Mouse (Mus musculus) limb, embryonic 11.5 days (tissue): ENCODE data around the gene Neu1. TPM values are rescaled to one million over a fixed set of nuclear protein-coding genes. Genes with fewer than 3 reads are reported as not detected.

Experiments used
- ATAC-seq: fragments of 200-750 bp; cut with Nextera tagmentation; 2 replicates; pipeline ENCODE4 v1.8.0; 2017; ENCODE audit warnings: low read depth; ENCODE audit not compliant: insufficient number of reproducible peaks, low FRiP score, low TSS enrichment
- DNase-seq: peaks from one replicate; pipeline ENCODE4 v3.0.0-alpha.2; 2015; ENCODE audit warnings: low spot score
- H3K27ac ChIP-seq: fragments of 300-500 bp; sonication (generic); replicated peaks from 2 replicates; pipeline ENCODE4 v1.5.1; 2014; ENCODE audit warnings: low read depth, mild to moderate bottlenecking, low read length
- H3K27me3 ChIP-seq: fragments of 300-500 bp; sonication (generic); 2 replicates; pipeline ENCODE4 v1.6.1; 2014; ENCODE audit warnings: mild to moderate bottlenecking, low read length, mixed read lengths; ENCODE audit not compliant: control insufficient read depth, insufficient read depth
- H3K36me3 ChIP-seq: fragments of 300-500 bp; sonication (generic); 2 replicates; pipeline ENCODE4 v1.6.1; 2014; ENCODE audit warnings: mild to moderate bottlenecking, low read length, moderate library complexity, mixed read lengths; ENCODE audit not compliant: control insufficient read depth, insufficient read depth
- H3K4me1 ChIP-seq: fragments of 300-500 bp; sonication (generic); 2 replicates; pipeline ENCODE4 v1.6.1; 2014; ENCODE audit warnings: low read length, mixed read lengths; ENCODE audit not compliant: control insufficient read depth, insufficient read depth
- H3K4me2 ChIP-seq: fragments of 300-500 bp; sonication (generic); 2 replicates; pipeline ENCODE4 v1.6.1; 2014; ENCODE audit warnings: low read depth, mild to moderate bottlenecking, moderate library complexity; ENCODE audit not compliant: severe bottlenecking
- H3K4me3 ChIP-seq: fragments of 300-500 bp; sonication (generic); 2 replicates; pipeline ENCODE4 v1.5.1; 2014; ENCODE audit warnings: low read depth, low read length
- H3K9ac ChIP-seq: fragments of 300-500 bp; sonication (generic); 2 replicates; pipeline ENCODE4 v1.6.1; 2014; ENCODE audit warnings: mild to moderate bottlenecking, low read length
- H3K9me3 ChIP-seq: fragments of 300-500 bp; sonication (generic); 2 replicates; pipeline ENCODE4 v1.6.1; 2016; ENCODE audit warnings: low read length; ENCODE audit not compliant: control insufficient read depth
- WGBS: fragments of 180-500 bp; shearing (Covaris S2); extraction: QIAGEN DNeasy Blood & Tissue Kit; methylation state at CpG from one replicate; pipeline ENCODE4 v1.1.7; 2014; 5-methylcytosine and 5-hydroxymethylcytosine counted together
- polyA plus RNA-seq: library from polyadenylated mRNA; unstranded; fragments of >200 nt; fragmentation: Nextera tagmentation; extraction: Ambion mirVana; gene quantifications from 2 replicates; pipeline ENCODE4 v1.2.1, GENCODE M21; 2014

The Neu1 gene
- polyA plus RNA-seq, 1 experiment from 2014 or later = 10.3 TPM

DNA sequence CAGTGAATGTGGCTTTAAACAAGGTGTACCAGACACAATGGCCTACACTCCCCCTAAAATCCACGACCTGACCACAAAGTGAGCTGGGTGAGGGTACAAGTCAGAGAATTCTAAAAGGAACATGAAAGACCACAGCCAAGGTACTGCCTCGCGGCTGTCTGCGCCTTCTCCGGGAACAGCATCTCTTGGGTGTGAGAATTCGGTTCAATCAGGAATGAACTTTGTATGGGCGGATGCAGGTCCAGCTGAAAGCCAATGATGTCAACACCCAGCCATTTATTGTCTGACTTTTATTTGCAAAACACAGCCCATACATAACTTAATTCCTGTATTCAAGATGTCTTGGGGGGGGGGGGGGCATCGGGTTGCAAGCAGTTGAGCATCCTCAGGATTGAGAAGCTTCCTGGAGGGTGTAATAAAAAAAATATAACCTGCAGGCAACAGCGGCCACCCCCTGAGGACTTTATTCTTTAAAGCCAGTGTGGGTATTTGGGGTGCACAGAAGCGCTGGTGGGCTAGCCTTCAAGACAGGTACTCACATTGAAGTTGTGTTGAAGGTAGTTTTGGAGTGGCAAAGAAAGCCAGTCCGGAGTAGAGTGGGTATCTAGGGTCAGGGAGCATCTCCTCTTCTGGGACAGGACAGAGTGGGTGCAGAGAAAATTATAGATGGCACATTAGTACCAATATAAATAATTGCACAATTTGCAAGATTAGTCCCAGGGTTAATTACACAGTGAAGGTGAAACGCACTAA lies 37.8 kb upstream of the Neu1 start:
- H3K9me3 ChIP-seq = no peaks in the 10 kb centered on the region

GRCm38 (mm10) chr17:34894074-34894597 lies 36.9 kb upstream of the Neu1 start:
- Histone ChIP-seq H3K27me3 (no peaks in the 10 kb centered on the region), H3K9ac (peak overlapping the region; percentile 93), H3K4me1 (peaks cover 15% of the 10 kb centered on the region; the same call in 1 of the 2 replicates), H3K4me3 (peak overlapping the region; percentile 83), H3K4me2 (peak overlapping the region; percentile 89), H3K9me3 (no peaks in the 10 kb centered on the region), H3K27ac (peak overlapping the region; percentile 90), H3K36me3 (peaks cover 8% of the 10 kb centered on the region)
- WGBS = 0% methylated on average over 33 of the region's 51 CpGs
- DNase-seq = peak; percentile 96
- ATAC-seq = peak; percentile 87

More for the DNA sequence above, 37.8 kb upstream of the Neu1 start:
- 72% methylated on average over 12 of the region's 12 CpGs for WGBS
- H3K27me3 ChIP-seq = no peaks in the 10 kb centered on the region
- H3K4me1 ChIP-seq = peaks cover 15% of the 10 kb centered on the region; the same call in 1 of the 2 replicates
- H3K36me3 ChIP-seq = peaks cover 8% of the 10 kb centered on the region
- peak overlapping the region; percentile 83; the same call in 1 of the 2 replicates for H3K4me3 ChIP-seq
- H3K4me2 ChIP-seq = peak overlapping the region; percentile 54
- H3K27ac ChIP-seq = no peak overlapping the region
- DNase-seq = no peak
- peak overlapping the region; percentile 93 for H3K9ac ChIP-seq
- no peak for ATAC-seq

- no peaks in the 10 kb centered on the region for H3K9me3 ChIP-seq
- H3K27me3 ChIP-seq = no peaks in the 10 kb centered on the region
- DNase-seq = peak; percentile 64
- H3K27ac ChIP-seq = peak overlapping the region; percentile 90
- peaks cover 8% of the 10 kb centered on the region for H3K36me3 ChIP-seq
- peak overlapping the region; percentile 93 for H3K9ac ChIP-seq
- peak overlapping the region; percentile 89 for H3K4me2 ChIP-seq
- H3K4me3 ChIP-seq = peak overlapping the region; percentile 83
- 0 out of 2 replicates have a peak, but pooled peaks have one; percentile 8 for ATAC-seq
- 12% methylated on average over 38 of the region's 51 CpGs for WGBS
- peaks cover 15% of the 10 kb centered on the region; the same call in 1 of the 2 replicates for H3K4me1 ChIP-seq
These were observed 36.1 kb upstream of the Neu1 start for GRCm38 (mm10) chr17:34894801-34895530.

DNA sequence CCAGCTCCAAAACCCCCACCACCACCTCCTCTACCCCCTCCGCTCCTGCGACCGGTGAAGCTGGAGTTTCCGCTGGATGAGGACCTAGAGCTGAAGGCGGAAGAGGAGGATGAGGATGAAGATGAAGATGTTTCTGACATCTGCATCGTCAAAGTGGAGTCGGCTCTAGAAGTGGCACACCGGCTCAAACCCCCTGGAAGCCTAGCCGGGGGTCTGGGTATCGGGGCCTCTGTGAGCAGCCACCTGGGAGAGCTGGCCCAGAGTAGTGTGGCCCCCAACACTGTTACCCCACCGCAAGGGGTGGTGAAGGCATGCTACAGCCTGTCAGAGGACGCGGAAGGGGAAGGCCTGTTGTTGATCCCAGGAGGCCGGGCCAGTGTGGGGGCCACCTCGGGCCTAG lies 35.3 kb upstream of the Neu1 start:
- H3K9me3 ChIP-seq = no peaks in the 10 kb centered on the region
- peak overlapping the region; percentile 83 for H3K4me3 ChIP-seq
- no peak for DNase-seq
- WGBS = 97% methylated on average over 15 of the region's 15 CpGs
- no peak for ATAC-seq
- no peaks in the 10 kb centered on the region for H3K27me3 ChIP-seq
- H3K4me1 ChIP-seq = peaks cover 19% of the 10 kb centered on the region; the same call in 1 of the 2 replicates
- H3K27ac ChIP-seq = no peak overlapping the region
- peak overlapping the region; percentile 89 for H3K4me2 ChIP-seq
- peak overlapping the region; percentile 93 for H3K9ac ChIP-seq
- peaks cover 8% of the 10 kb centered on the region for H3K36me3 ChIP-seq

GRCm38 (mm10) chr17:34896366-34896765 lies 34.7 kb upstream of the Neu1 start:
- DNase-seq = no peak
- peaks cover 19% of the 10 kb centered on the region; the same call in 1 of the 2 replicates for H3K4me1 ChIP-seq
- H3K27ac ChIP-seq = no peak overlapping the region
- H3K4me3 ChIP-seq = peak overlapping the region; percentile 83; the same call in 1 of the 2 replicates
- WGBS = 91% methylated on average over 17 of the region's 17 CpGs
- H3K4me2 ChIP-seq = no peak overlapping the region
- H3K36me3 ChIP-seq = peaks cover 12% of the 10 kb centered on the region
- ATAC-seq = no peak
- no peak overlapping the region for H3K9ac ChIP-seq
- no peaks in the 10 kb centered on the region for H3K27me3 ChIP-seq
- no peaks in the 10 kb centered on the region for H3K9me3 ChIP-seq

GRCm38 (mm10) chr17:34897373-34898159 lies 33.5 kb upstream of the Neu1 start:
- ATAC-seq (no peak), DNase-seq (no peak)
- H3K4me1 ChIP-seq = peaks cover 19% of the 10 kb centered on the region; the same call in 1 of the 2 replicates
- no peaks in the 10 kb centered on the region for H3K27me3 ChIP-seq
- peaks cover 15% of the 10 kb centered on the region for H3K36me3 ChIP-seq
- H3K9ac ChIP-seq = peak overlapping the region; percentile 97
- H3K4me3 ChIP-seq = peak overlapping the region; percentile 69
- H3K9me3 ChIP-seq = no peaks in the 10 kb centered on the region
- H3K27ac ChIP-seq = peak overlapping the region; percentile 95; the same call in 1 of the 2 replicates
- WGBS = 22% methylated on average over 10 of the region's 10 CpGs
- H3K4me2 ChIP-seq = peak overlapping the region; percentile 94

DNA sequence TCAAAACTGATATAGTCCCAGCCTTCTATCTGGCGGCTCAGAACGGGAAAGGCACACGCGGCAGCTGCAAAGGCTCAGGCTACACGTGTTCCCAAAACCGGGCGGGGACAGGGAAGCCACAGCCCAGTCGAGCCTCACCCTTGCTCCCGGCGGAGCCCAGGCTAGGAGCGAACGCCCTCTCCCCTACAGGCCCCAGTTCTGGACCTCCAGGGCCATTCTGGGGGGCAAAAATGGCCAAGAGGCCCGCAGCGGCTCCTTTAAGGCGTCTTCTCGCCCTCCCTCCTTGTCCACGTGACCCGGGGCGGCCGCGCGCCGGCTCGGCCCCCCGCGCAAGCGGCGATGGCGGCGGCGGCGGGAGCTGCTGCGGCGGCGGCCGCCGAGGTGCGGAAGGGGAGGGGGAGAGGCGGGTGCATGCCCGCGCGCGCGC lies 32.9 kb upstream of the Neu1 start, which contains the start of the genes C2 and Ehmt2:
Gene C2, minus strand, starts transcription at position 106 of the 427 bp plus-strand sequence.
Gene Ehmt2, plus strand, starts transcription at position 310 of the 427 bp plus-strand sequence.
- H3K4me3 ChIP-seq = peak within 1 kb of the TSS; percentile 69
- DNase-seq (peak; percentile 87), ATAC-seq (no peak)
- WGBS = under 1% methylated on average over 25 of the region's 44 CpGs
- peak within 1 kb of the TSS; percentile 94 for H3K4me2 ChIP-seq
- no peaks in the 10 kb centered on the region for H3K27me3 ChIP-seq
- peaks cover 20% of the 10 kb centered on the region for H3K36me3 ChIP-seq
- no peaks in the 10 kb centered on the region for H3K9me3 ChIP-seq
- peaks cover 19% of the 10 kb centered on the region; the same call in 1 of the 2 replicates for H3K4me1 ChIP-seq
- peak within 1 kb of the TSS; percentile 97 for H3K9ac ChIP-seq
- peak within 1 kb of the TSS; percentile 95 for H3K27ac ChIP-seq
